Mouse (Mus musculus) urinary bladder, postnatal 4 days (tissue): ENCODE data around the gene Gm13199.
A peak's percentile ranks its signal among the peaks of the same experiment; 100 is the strongest.

ENCODE experiments used
- DNase-seq, 2 experiments: peaks; one replicate each; pipeline ENCODE4 v3.0.0; 2021 to 2022; ENCODE audit warnings: low spot score in 2 of 2

Gene Gm13199

GRCm38 (mm10) chr2:5862834-5863233 is at the start of gene Gm13199:
Gene Gm13199 (minus strand): TSS chr2:5862934.
- DNase-seq: no peak

GRCm38 (mm10) chr2:5911282-5911965 is 48.7 kb upstream of the Gm13199 start:
- DNase-seq: no peak

GRCm38 (mm10) chr2:5906625-5907024 is 43.9 kb upstream of the Gm13199 start:
- no peak for DNase-seq

- no peak for DNase-seq
Measured at GRCm38 (mm10) chr2:5906092-5906491, 43.4 kb upstream of the Gm13199 start.

- no peak for DNase-seq
Measured at GRCm38 (mm10) chr2:5900145-5900544, 37.4 kb upstream of the Gm13199 start.

- peak; percentile 99 to 100 for DNase-seq
Measured at GRCm38 (mm10) chr2:5894843-5895570, 32.3 kb upstream of the Gm13199 start, which contains the start of gene Sec61a2. Gene Sec61a2 (minus strand): TSS chr2:5895432.

GRCm38 (mm10) chr2:5894296-5894695 is 31.6 kb upstream of the Gm13199 start:
- no peak for DNase-seq

GRCm38 (mm10) chr2:5889412-5889811 is 26.7 kb upstream of the Gm13199 start:
- DNase-seq: no peak

GRCm38 (mm10) chr2:5888865-5889264 is 26.1 kb upstream of the Gm13199 start:
- DNase-seq: no peak

GRCm38 (mm10) chr2:5877446-5877845 is 14.7 kb upstream of the Gm13199 start:
- no peak for DNase-seq

- no peak for DNase-seq
Measured at GRCm38 (mm10) chr2:5869746-5870145, 7.0 kb upstream of the Gm13199 start.

- no peak for DNase-seq
Measured at GRCm38 (mm10) chr2:5867681-5868080, 4.9 kb upstream of the Gm13199 start.

GRCm38 (mm10) chr2:5851866-5852265 is 10.9 kb downstream of the Gm13199 start:
- DNase-seq: no peak

- no peak for DNase-seq
Measured at GRCm38 (mm10) chr2:5851116-5851515, 11.6 kb downstream of the Gm13199 start.

GRCm38 (mm10) chr2:5845826-5846225 is 16.9 kb downstream of the Gm13199 start:
- DNase-seq: no peak

- peak; percentile 81 to 85 for DNase-seq
Measured at GRCm38 (mm10) chr2:5844873-5845631, 17.7 kb downstream of the Gm13199 start, which contains the start of the genes Nudt5 and Cdc123. Gene Nudt5 (plus strand): TSS chr2:5845019. Gene Cdc123 (minus strand): TSS chr2:5845164.

- DNase-seq: no peak
Measured at GRCm38 (mm10) chr2:5844181-5844872, 18.4 kb downstream of the Gm13199 start.

- DNase-seq: no peak
Measured at GRCm38 (mm10) chr2:5840815-5841214, 21.9 kb downstream of the Gm13199 start.

- no peak for DNase-seq
Measured at GRCm38 (mm10) chr2:5825265-5825913, 37.3 kb downstream of the Gm13199 start.

GRCm38 (mm10) chr2:5824685-5825084 is 38.0 kb downstream of the Gm13199 start:
- no peak for DNase-seq

GRCm38 (mm10) chr2:5824213-5824612 is 38.5 kb downstream of the Gm13199 start:
- DNase-seq: no peak
